Mouse (Mus musculus) myocyte (in vitro differentiated cells): ENCODE results near the gene Tuba1c.

Experiments
- MAX ChIP-seq: IDR thresholded peaks from one replicate; pipeline ENCODE4 v1.6.1; 2011; ENCODE audit warnings: low read depth, mild to moderate bottlenecking, control low read depth
- MYOD1 ChIP-seq, 3 experiments: IDR thresholded peaks; one replicate each; pipeline ENCODE4 v1.6.1; 2011; ENCODE audit warnings: control low read depth in 2 of 3, low read depth in 2 of 3, mild to moderate bottlenecking in 2 of 3, moderate library complexity in 1 of 3; ENCODE audit not compliant: insufficient read length in 2 of 3, control insufficient read depth in 1 of 3
- MYOG ChIP-seq, 3 experiments: IDR thresholded peaks; one replicate each; pipeline ENCODE4 v1.6.1; 2011; ENCODE audit warnings: control low read depth in 2 of 3, low read depth in 2 of 3, mild to moderate bottlenecking in 2 of 3; ENCODE audit not compliant: insufficient read length in 2 of 3, control insufficient read depth in 1 of 3, insufficient read depth in 1 of 3
- POLR2A ChIP-seq: IDR thresholded peaks from one replicate; pipeline ENCODE4 v1.6.1; 2011; ENCODE audit warnings: low read depth, mild to moderate bottlenecking, control low read depth, moderate library complexity; ENCODE audit not compliant: insufficient read length
- TCF12 ChIP-seq: IDR thresholded peaks from one replicate; pipeline ENCODE4 v1.6.1; 2011; ENCODE audit warnings: mild to moderate bottlenecking, control low read depth; ENCODE audit not compliant: poor library complexity, insufficient read depth, severe bottlenecking
- TCF3 ChIP-seq: IDR thresholded peaks from one replicate; pipeline ENCODE4 v1.6.1; 2011; ENCODE audit warnings: low read depth, control low read depth; ENCODE audit not compliant: insufficient read length
- USF1 ChIP-seq: IDR thresholded peaks from one replicate; pipeline ENCODE4 v1.6.1; 2011; ENCODE audit warnings: low read depth, mild to moderate bottlenecking, control low read depth, moderate library complexity

- TF ChIP-seq POLR2A (peak; percentile 42), TCF12 (no peak), MAX (no peak), MYOG (IDR thresholded peaks at IDR 0.05; ENCODE audit: control insufficient read depth in 1 of 3, insufficient read depth in 1 of 3, insufficient read length in 2 of 3, low read depth in 2 of 3) (no peak), TCF3 (no peak), USF1 (no peak), MYOD1 (IDR thresholded peaks at IDR 0.05; ENCODE audit: control insufficient read depth in 1 of 3, insufficient read length in 2 of 3, low read depth in 2 of 3) (no peak)
These were observed 48.7 kb downstream of the Tuba1c start for GRCm38 (mm10) chr15:99078181-99078910.
